Mouse (Mus musculus) MEL (cell line): ENCODE measurements around the gene Pabpc1l. TPM values are rescaled to one million over a fixed set of nuclear protein-coding genes. Genes with fewer than 3 reads are reported as not detected.

Source experiments
- DNase-seq: peaks from one replicate; pipeline ENCODE4 v3.0.0; 2011; ENCODE audit warnings: low read depth, low spot score
- H3K27ac ChIP-seq: 2 replicates; pipeline ENCODE4 v1.5.1; 2012; ENCODE audit warnings: low read depth, mild to moderate bottlenecking, control low read depth, low read length, moderate library complexity; ENCODE audit not compliant: control insufficient read depth
- H3K27me3 ChIP-seq, 2 experiments: fragments of 150-350 bp in 1 of 2; sonication (generic) in 1 of 2; 2 replicates each; pipeline ENCODE4 v1.6.1; 2012; ENCODE audit warnings: low read length in 2 of 2, mild to moderate bottlenecking in 2 of 2, improper control_type of control experiment in 1 of 2, moderate library complexity in 1 of 2; ENCODE audit not compliant: insufficient read depth in 2 of 2, control insufficient read depth in 1 of 2
- H3K36me3 ChIP-seq, 2 experiments: 2 replicates each; pipeline ENCODE4 v1.6.1; 2012 to 2014; ENCODE audit warnings: low read length in 2 of 2, improper control_type of control experiment in 1 of 2, inconsistent platforms in 1 of 2, mild to moderate bottlenecking in 1 of 2; ENCODE audit not compliant: insufficient read depth in 2 of 2, control insufficient read depth in 1 of 2
- H3K4me1 ChIP-seq, 2 experiments: fragments of 150-350 bp in 1 of 2; sonication (generic) in 1 of 2; 2 replicates each; pipeline ENCODE4 v1.6.1; 2012; ENCODE audit warnings: low read length in 2 of 2, improper control_type of control experiment in 1 of 2, mild to moderate bottlenecking in 1 of 2; ENCODE audit not compliant: insufficient read depth in 2 of 2, control insufficient read depth in 1 of 2
- H3K4me3 ChIP-seq, 2 experiments: fragments of 150-350 bp in 1 of 2; sonication (generic) in 1 of 2; 2 replicates each; pipeline ENCODE4 v1.5.1; 2012; ENCODE audit warnings: low read depth in 2 of 2, low read length in 2 of 2, mild to moderate bottlenecking in 2 of 2, moderate library complexity in 2 of 2, control low read depth in 1 of 2, improper control_type of control experiment in 1 of 2; ENCODE audit not compliant: control insufficient read depth in 1 of 2, insufficient read depth in 1 of 2
- H3K79me2 ChIP-seq: 2 replicates; pipeline ENCODE4 v1.6.1; 2012; ENCODE audit warnings: mild to moderate bottlenecking, low read length, moderate library complexity; ENCODE audit not compliant: control insufficient read depth, poor library complexity, insufficient read depth
- H3K9ac ChIP-seq: 2 replicates; pipeline ENCODE4 v1.6.1; 2012; ENCODE audit warnings: low read depth, mild to moderate bottlenecking, control low read depth, low read length, moderate library complexity; ENCODE audit not compliant: control insufficient read depth, poor library complexity, severe bottlenecking
- H3K9me3 ChIP-seq: fragments of 150-350 bp; sonication (generic); replicated peaks from 2 replicates; pipeline ENCODE4 v1.6.1; 2012; ENCODE audit warnings: mild to moderate bottlenecking, low read length, improper control_type of control experiment, moderate library complexity; ENCODE audit not compliant: insufficient read depth
- CTCF ChIP-seq, 3 experiments: IDR thresholded peaks in 2 of 3; conservative IDR thresholded peaks in 1 of 3; 2 replicates each; pipeline ENCODE4 v1.5.1; 2011 to 2012; ENCODE audit warnings: low read length in 3 of 3, low read depth in 2 of 3, mild to moderate bottlenecking in 2 of 3, improper control_type of control experiment in 1 of 3, inconsistent platforms in 1 of 3, mixed read lengths in 1 of 3, moderate library complexity in 1 of 3; ENCODE audit not compliant: control insufficient read depth in 1 of 3, insufficient read depth in 1 of 3, poor library complexity in 1 of 3, severe bottlenecking in 1 of 3
- E2F4 ChIP-seq: IDR thresholded peaks from 2 replicates; pipeline ENCODE4 v1.6.1; 2011; ENCODE audit warnings: low read depth, low read length, improper control_type of control experiment, borderline replicate concordance
- ELF1 ChIP-seq: IDR thresholded peaks from 2 replicates; pipeline ENCODE4 v1.6.1; 2014; ENCODE audit warnings: low read depth, mild to moderate bottlenecking, inconsistent platforms, low read length, improper control_type of control experiment, moderate library complexity
- ETS1 ChIP-seq: IDR thresholded peaks from 2 replicates; pipeline ENCODE4 v1.6.1; 2012; ENCODE audit warnings: low read depth, mild to moderate bottlenecking, inconsistent platforms, low read length, improper control_type of control experiment, moderate library complexity
- GABPA ChIP-seq: IDR thresholded peaks from 2 replicates; pipeline ENCODE4 v1.6.1; 2012; ENCODE audit warnings: low read depth, mild to moderate bottlenecking, inconsistent platforms, low read length, improper control_type of control experiment, moderate library complexity
- GATA1 ChIP-seq: IDR thresholded peaks from 2 replicates; pipeline ENCODE4 v1.6.1; 2011; ENCODE audit warnings: low read depth, low read length, improper control_type of control experiment
- KAT2A ChIP-seq: conservative IDR thresholded peaks from 2 replicates; pipeline ENCODE4 v1.6.1; 2012; ENCODE audit warnings: low read depth, low read length, improper control_type of control experiment, inconsistent platforms
- MAFK ChIP-seq: IDR thresholded peaks from 2 replicates; pipeline ENCODE4 v1.6.1; 2011; ENCODE audit warnings: low read depth, mild to moderate bottlenecking, low read length, improper control_type of control experiment, borderline replicate concordance
- MXI1 ChIP-seq: IDR thresholded peaks from 2 replicates; pipeline ENCODE4 v1.6.1; 2011; ENCODE audit warnings: mild to moderate bottlenecking, low read depth, low read length, improper control_type of control experiment
- MYC ChIP-seq: IDR thresholded peaks from 2 replicates; pipeline ENCODE4 v1.6.1; 2011; ENCODE audit warnings: low read depth, mild to moderate bottlenecking, low read length, improper control_type of control experiment, moderate library complexity
- POLR2AphosphoS2 ChIP-seq: IDR thresholded peaks from 2 replicates; pipeline ENCODE4 v1.6.1; 2011; ENCODE audit warnings: low read length, improper control_type of control experiment
- RAD21 ChIP-seq: IDR thresholded peaks from 2 replicates; pipeline ENCODE4 v1.6.1; 2011; ENCODE audit warnings: mild to moderate bottlenecking, low read depth, low read length, improper control_type of control experiment
- RCOR1 ChIP-seq: IDR thresholded peaks from 2 replicates; pipeline ENCODE4 v1.6.1; 2012; ENCODE audit warnings: low read depth, mild to moderate bottlenecking, inconsistent platforms, low read length, improper control_type of control experiment
- SMC3 ChIP-seq: IDR thresholded peaks from 2 replicates; pipeline ENCODE4 v1.6.1; 2011; ENCODE audit warnings: low read depth, low read length, improper control_type of control experiment
- TBP ChIP-seq: IDR thresholded peaks from 2 replicates; pipeline ENCODE4 v1.8.0; 2011; ENCODE audit warnings: low read depth, low read length, improper control_type of control experiment
- UBTF ChIP-seq: IDR thresholded peaks from 2 replicates; pipeline ENCODE4 v1.6.1; 2012; ENCODE audit warnings: low read depth, mild to moderate bottlenecking, inconsistent platforms, low read length, improper control_type of control experiment, moderate library complexity, borderline replicate concordance; ENCODE audit not compliant: insufficient read depth
- USF1 ChIP-seq: IDR thresholded peaks from 2 replicates; pipeline ENCODE4 v1.6.1; 2014; ENCODE audit warnings: low read depth, mild to moderate bottlenecking, inconsistent platforms, low read length, improper control_type of control experiment, moderate library complexity
- ZC3H11A ChIP-seq: IDR thresholded peaks from 2 replicates; pipeline ENCODE4 v1.6.1; 2012; ENCODE audit warnings: low read depth, mild to moderate bottlenecking, inconsistent platforms, low read length, improper control_type of control experiment
- ZKSCAN1 ChIP-seq: IDR thresholded peaks from 2 replicates; pipeline ENCODE4 v1.6.1; 2012; ENCODE audit warnings: low read depth, mild to moderate bottlenecking, inconsistent platforms, low read length, improper control_type of control experiment, moderate library complexity
- ZNF384 ChIP-seq: IDR thresholded peaks from 2 replicates; pipeline ENCODE4 v1.6.1; 2012; ENCODE audit warnings: low read depth, mild to moderate bottlenecking, inconsistent platforms, low read length, improper control_type of control experiment
- polyA plus RNA-seq, 2 experiments: library from polyadenylated mRNA; stranded (reverse) in 1 of 2; unstranded in 1 of 2; fragments of >175 nt in 1 of 2; fragments of >200 nt in 1 of 2; gene quantifications; 2 replicates each; pipeline versions ENCODE4 v1.2.1 to v1.2.4; 2012; ENCODE audit warnings: low replicate concordance in 2 of 2, low read depth in 1 of 2; ENCODE audit not compliant: insufficient read length in 2 of 2, insufficient read depth in 1 of 2, missing spikeins in 1 of 2
- total RNA-seq: library from RNA; depleted of rRNA; stranded (reverse); fragments of 300-350 nt; gene quantifications from 2 replicates; pipeline ENCODE4 v1.2.3, GENCODE M21; 2012

Pabpc1l gene
- total and polyA plus RNA-seq, 3 experiments: 0.27 to 0.40 TPM; not detected in 1

DNA sequence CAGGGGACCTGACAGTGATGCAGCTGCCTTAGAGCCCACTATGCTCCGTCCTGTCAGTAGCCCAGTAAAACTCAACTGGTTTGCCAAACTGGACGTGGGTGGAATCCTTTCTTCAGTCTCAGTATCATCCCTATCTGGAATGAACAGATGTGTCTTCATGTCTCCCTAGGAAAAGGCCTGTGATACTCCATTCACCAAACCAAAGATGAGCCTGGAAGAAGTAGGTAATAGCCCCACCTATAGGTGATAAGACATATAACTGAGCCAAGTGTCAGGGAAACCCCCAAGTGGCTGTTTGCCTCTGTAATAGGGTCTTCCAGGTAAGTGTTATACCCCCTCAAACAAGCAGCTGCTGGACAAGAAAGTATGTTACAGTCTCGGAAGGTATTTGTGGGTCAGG lies 6.3 kb upstream of the Pabpc1l start:
- Histone ChIP-seq H3K4me1 (peaks cover 0 to 4% of the 10 kb centered on the region in 2 experiments; a peak in 1 of 4 replicates), H3K27ac (no peak overlapping the region), H3K36me3 (peaks cover 0 to 12% of the 10 kb centered on the region in 2 experiments; a peak in 2 of 4 replicates), H3K9ac (no peak overlapping the region), H3K9me3 (no peaks in the 10 kb centered on the region), H3K79me2 (peaks cover 2% of the 10 kb centered on the region; the same call in 1 of the 2 replicates), H3K4me3 (no peak overlapping the region), H3K27me3 (no peaks in the 10 kb centered on the region)
- TF ChIP-seq ZNF384 (no peak), ZKSCAN1 (no peak), E2F4 (no peak), USF1 (no peak), RAD21 (peak; percentile 24), ZC3H11A (no peak), KAT2A (no peak), ETS1 (no peak), CTCF (IDR thresholded peaks at IDR 0.05 in 2 of 3, conservative IDR thresholded peaks at IDR 0.05 in 1 of 3; ENCODE audit: control insufficient read depth in 1 of 3, insufficient read depth in 1 of 3, low read depth in 2 of 3, low read length in 3 of 3, poor library complexity in 1 of 3, severe bottlenecking in 1 of 3) (peak in 2 of 3 experiments; percentile 16 to 47; a peak in 2 of 6 replicates), SMC3 (no peak), MYC (no peak), RCOR1 (no peak)
- DNase-seq: peak; percentile 32

DNA sequence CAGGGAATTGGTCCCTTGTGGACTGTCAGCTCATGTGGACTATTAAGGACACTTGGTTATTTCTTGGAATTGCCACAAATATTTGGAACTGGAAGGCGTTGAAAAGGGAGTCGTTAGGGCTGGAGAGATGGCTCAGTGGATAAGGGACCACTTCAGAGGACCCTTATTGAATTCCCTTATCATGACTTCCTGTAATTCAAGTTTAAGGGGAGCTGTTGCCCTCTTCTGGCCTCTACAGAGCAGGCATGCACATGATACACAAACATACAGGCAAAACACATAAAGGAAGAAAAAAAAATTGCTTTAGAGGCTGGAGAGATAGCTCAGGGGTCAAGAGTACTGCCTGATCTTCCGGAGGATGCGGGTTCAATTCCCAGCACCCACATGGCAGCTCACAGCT lies 5.3 kb upstream of the Pabpc1l start:
- peaks cover 0 to 5% of the 10 kb centered on the region in 2 experiments; a peak in 2 of 4 replicates for H3K36me3 ChIP-seq
- TF ChIP-seq POLR2AphosphoS2: peak; percentile 79
- no peak for TF ChIP-seq MYC
- no peak for TF ChIP-seq GABPA
- no peak for TF ChIP-seq UBTF
- no peak for TF ChIP-seq MXI1
- TF ChIP-seq GATA1: 0 out of 2 replicates have a peak, but pooled peaks have one; percentile 4
- no peak for TF ChIP-seq ELF1
- no peak for TF ChIP-seq TBP
- TF ChIP-seq MAFK: no peak
- TF ChIP-seq, all 39 proteins: peak for 2
- H3K27ac ChIP-seq: no peak overlapping the region
- peaks cover 0 to 4% of the 10 kb centered on the region in 2 experiments; a peak in 1 of 4 replicates for H3K4me1 ChIP-seq
- no peak overlapping the region for H3K9ac ChIP-seq
- H3K79me2 ChIP-seq: peaks cover 2% of the 10 kb centered on the region; the same call in 1 of the 2 replicates
- DNase-seq: peak; percentile 32
- H3K27me3 ChIP-seq: no peaks in the 10 kb centered on the region
- no peak overlapping the region for H3K4me3 ChIP-seq
- H3K9me3 ChIP-seq: no peaks in the 10 kb centered on the region
